Mouse (Mus musculus) E14TG2a.4 (cell line): ENCODE results near the gene Adgrl2.

Experiments
- CTCF ChIP-seq: conservative IDR thresholded peaks from 2 replicates; pipeline ENCODE4 v1.5.1; 2014; ENCODE audit warnings: low read length
- POU5F1 ChIP-seq: IDR thresholded peaks from 2 replicates; pipeline ENCODE4 v1.6.1; 2014; ENCODE audit warnings: low read length, borderline replicate concordance

GRCm38 (mm10) chr3:148918425-148918824, 71.9 kb downstream of the Adgrl2 start:
- TF ChIP-seq CTCF (no peak), POU5F1 (no peak)
